ENCODE assay signal across 19 mouse cellular contexts in genomic region chr14:22339176-22339575, GRCm38 (mm10).
DNase-seq lines count a peak whose midpoint lies in the region; ATAC-seq and TF ChIP-seq lines count a peak whose summit lies in the region.
"Had no signal": no experiment of that assay in that cellular context is flagged by ENCODE, and none has a peak within 500 bp of the region (broad histone marks: within the 10 kb centered on the region; RNA-seq: fewer than 3 reads in every experiment).

No protein-coding gene starts in this region.

- WGBS in hindbrain, postnatal 0 days: 65% methylated on average over 6 of the region's 6 CpGs
- 71% methylated on average over 6 of the region's 6 CpGs for WGBS in hindbrain, embryonic 16.5 days
- WGBS in hindbrain, embryonic 12.5 days: 67% methylated on average over 6 of the region's 6 CpGs

- H3K9ac ChIP-seq in hindbrain, postnatal 0 days (replicated peaks; ENCODE audit: low read length): no peak overlapping the region
- H3K9ac ChIP-seq in hindbrain, embryonic 16.5 days (ENCODE audit: low read depth, low read length): no peak overlapping the region
- H3K9ac ChIP-seq in hindbrain, embryonic 12.5 days: no peak overlapping the region
- H3K9ac ChIP-seq: embryonic facial prominence, embryonic 15.5 days; forebrain, embryonic 15.5 days; heart, embryonic 15.5 days; limb, embryonic 15.5 days; neural tube, embryonic 15.5 days had no signal

- no peaks in the 10 kb centered on the region for H3K9me3 ChIP-seq in hindbrain, postnatal 0 days (ENCODE audit: low read length)
- no peaks in the 10 kb centered on the region for H3K9me3 ChIP-seq in hindbrain, embryonic 16.5 days (ENCODE audit: control insufficient read depth, low read length)
- no peaks in the 10 kb centered on the region for H3K9me3 ChIP-seq in hindbrain, embryonic 12.5 days (replicated peaks)
- H3K9me3 ChIP-seq: embryonic facial prominence, embryonic 15.5 days; forebrain, embryonic 15.5 days; heart, embryonic 15.5 days; limb, embryonic 15.5 days; neural tube, embryonic 15.5 days had no signal

- TF ChIP-seq CTCF in hindbrain, postnatal 0 days (IDR thresholded peaks at IDR 0.05; ENCODE audit: low read depth): no peak

- DNase-seq in hindbrain, postnatal 0 days (ENCODE audit: low spot score): no peak
- DNase-seq in frontal cortex, postnatal 14 days (ENCODE audit: low spot score in 2 of 2): peak; percentile 7 to 14
- DNase-seq in left cerebral cortex, adult 8-10 months (ENCODE audit: low spot score in 2 of 2): peak; percentile 11 to 25
- DNase-seq in right cerebral cortex, postnatal 14 days: peak; percentile 17
- DNase-seq in urinary bladder, postnatal 36 days (ENCODE audit: low spot score in 2 of 2): no peak
- DNase-seq in adrenal gland, postnatal 36 days: no peak
- DNase-seq: cerebellum, adult 18-20 months; gastrocnemius, postnatal 36 days; kidney, postnatal 25 days; lung, adult 2 months; thymus, postnatal 14 days had no signal

- H3K4me2 ChIP-seq in hindbrain, postnatal 0 days (ENCODE audit: low read depth, low read length): no peak overlapping the region
- H3K4me2 ChIP-seq in hindbrain, embryonic 16.5 days (ENCODE audit: low read length): no peak overlapping the region
- no peak overlapping the region for H3K4me2 ChIP-seq in hindbrain, embryonic 12.5 days (replicated peaks)
- H3K4me2 ChIP-seq: embryonic facial prominence, embryonic 15.5 days; forebrain, embryonic 15.5 days; heart, embryonic 15.5 days; limb, embryonic 15.5 days; neural tube, embryonic 15.5 days had no signal

- H3K4me3 ChIP-seq in hindbrain, postnatal 0 days (ENCODE audit: low read length): no peak overlapping the region
- no peak overlapping the region for H3K4me3 ChIP-seq in hindbrain, embryonic 16.5 days (ENCODE audit: low read length)
- no peak overlapping the region for H3K4me3 ChIP-seq in hindbrain, embryonic 12.5 days
- H3K4me3 ChIP-seq: embryonic facial prominence, embryonic 15.5 days; forebrain, embryonic 15.5 days; heart, embryonic 15.5 days; limb, embryonic 15.5 days; neural tube, embryonic 15.5 days had no signal

- H3K4me1 ChIP-seq in hindbrain, postnatal 0 days (ENCODE audit: insufficient read depth, low read length): no peaks in the 10 kb centered on the region
- no peaks in the 10 kb centered on the region for H3K4me1 ChIP-seq in hindbrain, embryonic 16.5 days (ENCODE audit: control insufficient read depth, insufficient read depth, low read depth, low read length)
- peaks cover 12% of the 10 kb centered on the region for H3K4me1 ChIP-seq in hindbrain, embryonic 12.5 days
- H3K4me1 ChIP-seq: embryonic facial prominence, embryonic 15.5 days; forebrain, embryonic 15.5 days; heart, embryonic 15.5 days; limb, embryonic 15.5 days; neural tube, embryonic 15.5 days had no signal

- no peaks in the 10 kb centered on the region for H3K27me3 ChIP-seq in hindbrain, postnatal 0 days (ENCODE audit: insufficient read depth, low read length)
- H3K27me3 ChIP-seq in hindbrain, embryonic 16.5 days (replicated peaks; ENCODE audit: control insufficient read depth, insufficient read depth, low read length): no peaks in the 10 kb centered on the region; the same call in 1 of the 2 replicates
- H3K27me3 ChIP-seq in hindbrain, embryonic 12.5 days: 0 out of 2 replicates have a peak, but pooled peaks cover 3% of the 10 kb centered on the region
- H3K27me3 ChIP-seq: embryonic facial prominence, embryonic 15.5 days; heart, embryonic 15.5 days; limb, embryonic 15.5 days had no signal

- ATAC-seq in hindbrain, postnatal 0 days: peak; percentile 35; the same call in 1 of the 2 replicates
- ATAC-seq in hindbrain, embryonic 16.5 days: no peak
- ATAC-seq in hindbrain, embryonic 12.5 days (ENCODE audit: low FRiP score): no peak
- ATAC-seq: forebrain, embryonic 15.5 days; intestine, postnatal 0 days had no signal

- H3K27ac ChIP-seq in hindbrain, postnatal 0 days: no peak overlapping the region
- no peak overlapping the region for H3K27ac ChIP-seq in hindbrain, embryonic 16.5 days (ENCODE audit: low read depth, low read length)
- no peak overlapping the region for H3K27ac ChIP-seq in hindbrain, embryonic 12.5 days
- H3K27ac ChIP-seq: embryonic facial prominence, embryonic 15.5 days; forebrain, embryonic 15.5 days; heart, embryonic 15.5 days; limb, embryonic 15.5 days; neural tube, embryonic 15.5 days had no signal

- no peaks in the 10 kb centered on the region for H3K36me3 ChIP-seq in hindbrain, postnatal 0 days (ENCODE audit: insufficient read depth, low read length)
- no peaks in the 10 kb centered on the region for H3K36me3 ChIP-seq in hindbrain, embryonic 16.5 days (ENCODE audit: control insufficient read depth, insufficient read depth, low read length)
- no peaks in the 10 kb centered on the region for H3K36me3 ChIP-seq in hindbrain, embryonic 12.5 days
- H3K36me3 ChIP-seq: embryonic facial prominence, embryonic 15.5 days; forebrain, embryonic 15.5 days; heart, embryonic 15.5 days; limb, embryonic 15.5 days; neural tube, embryonic 15.5 days had no signal

Comparison
In these comparisons a context has a peak if more than half of its experiments do, and no peak if none do; other contexts are left out.
1. DNase-seq: peak in frontal cortex, postnatal 14 days (2 of 2), left cerebral cortex, adult 8-10 months (2 of 2) and right cerebral cortex, postnatal 14 days (single experiment); none in hindbrain, postnatal 0 days (single experiment), urinary bladder, postnatal 36 days (0 of 2) and adrenal gland, postnatal 36 days (0 of 2).